Mouse (Mus musculus) embryonic fibroblast, embryonic 13.5 days (primary cell): ENCODE data around the gene Ptafr.

Experiments
- CTCF ChIP-seq: IDR thresholded peaks from 2 replicates; pipeline ENCODE4 v1.5.1; 2011; ENCODE audit warnings: mild to moderate bottlenecking, control low read depth, low read length, moderate library complexity, borderline replicate concordance; ENCODE audit not compliant: insufficient read depth
- POLR2A ChIP-seq: IDR thresholded peaks from 2 replicates; pipeline ENCODE4 v1.6.1; 2011; ENCODE audit warnings: low read depth, mild to moderate bottlenecking, control low read depth, low read length, moderate library complexity

GRCm38 (mm10) chr4:132624034-132624657 lies 60.3 kb downstream of the Ptafr start:
- no peak for TF ChIP-seq CTCF
- no peak for TF ChIP-seq POLR2A
